Mouse (Mus musculus): ENCODE measurements around the gene Uso1.
A peak's percentile ranks its signal among the peaks of the same experiment; 100 is the strongest.
"Not testable (repeated sequence)": the region's sequence is repeated elsewhere in the genome, so short reads cannot be mapped to it uniquely, and the experiment has no call there.

The Uso1 gene

GRCm38 (mm10) chr5:92128570-92128969 lies 9.2 kb upstream of the Uso1 start:
- peak; percentile 51 for DNase-seq

GRCm38 (mm10) chr5:92129321-92129768 lies 8.4 kb upstream of the Uso1 start:
- no peak for DNase-seq

GRCm38 (mm10) chr5:92130040-92130682 lies 7.6 kb upstream of the Uso1 start:
- DNase-seq = no peak

- no peak for DNase-seq
These were observed 5.6 kb upstream of the Uso1 start for GRCm38 (mm10) chr5:92132127-92132526.

- not testable (repeated sequence) for DNase-seq
These were observed 4.7 kb upstream of the Uso1 start for GRCm38 (mm10) chr5:92133006-92133405.

- no peak for DNase-seq
These were observed 2.8 kb upstream of the Uso1 start for GRCm38 (mm10) chr5:92134934-92135333.

DNA sequence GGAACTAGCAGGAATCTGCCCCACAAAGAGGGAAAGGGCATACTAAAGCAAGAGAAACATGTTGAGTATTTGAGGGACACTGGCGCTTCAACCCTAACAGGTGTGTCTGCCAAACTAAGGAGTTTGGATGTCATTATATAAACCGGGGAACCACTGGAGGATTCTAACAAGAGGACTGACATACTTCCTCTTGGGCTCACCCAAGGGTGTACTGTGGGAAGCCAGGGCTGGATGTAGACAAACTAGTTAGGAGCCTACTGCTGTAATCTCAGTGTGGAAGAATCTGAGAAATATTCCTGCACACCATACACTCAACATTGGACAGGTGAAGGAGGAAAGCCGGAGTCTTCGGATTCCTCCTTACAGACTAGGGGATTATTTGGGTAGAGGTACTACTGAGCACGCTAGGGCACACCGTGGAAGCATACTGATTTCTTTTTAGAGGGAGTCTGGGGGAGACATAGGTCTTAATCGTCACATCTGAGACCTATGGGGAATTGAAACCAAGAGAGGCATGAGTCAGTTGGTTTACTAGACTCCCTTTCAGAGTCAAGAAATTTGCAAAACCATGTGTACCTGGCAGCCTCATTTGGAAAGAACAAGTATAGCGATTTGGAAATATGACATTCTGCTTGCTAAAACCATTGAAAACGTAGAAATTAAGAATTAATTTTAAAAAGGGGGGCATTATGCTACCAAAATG lies 1.1 kb upstream of the Uso1 start:
- DNase-seq = no peak

- DNase-seq = no peak
These were observed 419 bp downstream of the Uso1 start for GRCm38 (mm10) chr5:92138093-92138621.

- no peak for DNase-seq
These were observed 1.5 kb downstream of the Uso1 start for GRCm38 (mm10) chr5:92139191-92139590.

- DNase-seq = no peak
These were observed 4.0 kb downstream of the Uso1 start for GRCm38 (mm10) chr5:92141696-92142095.

GRCm38 (mm10) chr5:92142481-92142880 lies 4.7 kb downstream of the Uso1 start:
- no peak for DNase-seq

DNA sequence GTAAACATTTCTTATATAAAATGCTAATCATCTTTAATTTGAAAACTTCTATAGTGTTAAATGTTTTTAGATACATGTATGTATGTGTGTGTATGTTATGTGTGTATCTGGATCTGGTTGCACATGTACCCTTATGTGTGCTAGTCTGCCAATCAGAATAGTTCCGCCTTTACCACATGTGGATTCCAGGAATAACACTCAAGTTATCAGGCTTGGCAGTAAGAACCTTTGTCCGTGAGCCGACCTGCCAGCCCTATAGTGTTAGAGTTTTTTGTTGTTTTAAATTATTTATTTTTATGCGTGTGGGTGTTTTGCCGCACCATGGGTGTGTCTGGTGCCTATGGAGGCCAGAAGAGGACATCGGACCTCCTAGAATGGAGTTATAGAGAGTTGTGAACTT lies 5.9 kb downstream of the Uso1 start:
- DNase-seq = no peak

GRCm38 (mm10) chr5:92144954-92145708 lies 7.4 kb downstream of the Uso1 start:
- no peak for DNase-seq

- no peak for DNase-seq
These were observed 10.5 kb downstream of the Uso1 start for GRCm38 (mm10) chr5:92148248-92148647.

- DNase-seq = no peak
These were observed 11.7 kb downstream of the Uso1 start for GRCm38 (mm10) chr5:92149330-92149982.

GRCm38 (mm10) chr5:92154861-92155260 lies 17.1 kb downstream of the Uso1 start:
- no peak for DNase-seq

GRCm38 (mm10) chr5:92165976-92166375 lies 28.2 kb downstream of the Uso1 start:
- DNase-seq = no peak

GRCm38 (mm10) chr5:92183071-92183830 lies 45.5 kb downstream of the Uso1 start:
- DNase-seq = no peak

- no peak for DNase-seq
These were observed 51.2 kb downstream of the Uso1 start for GRCm38 (mm10) chr5:92188881-92189483.

DNA sequence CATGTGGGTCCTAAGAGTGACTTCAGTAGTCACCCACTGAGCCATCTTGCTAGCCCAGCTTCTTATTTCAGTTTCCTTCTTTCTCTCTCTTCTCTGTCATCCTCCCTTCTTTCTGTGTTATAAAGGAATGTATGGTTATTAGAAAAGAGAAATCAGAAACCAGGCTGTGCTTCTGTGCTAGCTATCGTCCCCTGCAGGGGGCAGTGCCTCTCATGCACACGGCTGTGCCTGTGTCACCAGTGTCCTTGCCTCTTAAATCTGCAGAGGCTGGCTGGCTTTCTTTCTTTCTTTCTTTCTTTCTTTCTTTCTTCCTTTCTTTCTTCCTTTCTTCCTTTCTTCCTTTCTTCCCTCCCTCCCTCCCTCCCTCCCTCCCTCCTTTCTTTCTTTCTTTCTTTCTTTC lies 58.0 kb downstream of the Uso1 start:
- DNase-seq = peak; percentile 71

GRCm38 (mm10) chr5:92196895-92197811 lies 59.4 kb downstream of the Uso1 start:
- no peak for DNase-seq

Measured in kidney, postnatal 10 days (tissue).